Mouse (Mus musculus) c-Kit-positive CD71-negative TER-119-negative erythroid progenitor cells, embryonic 14.5 days (primary cell): ENCODE measurements around the gene Sobp.

ENCODE experiments used
- DNase-seq: peaks from one replicate; pipeline ENCODE4 v3.0.0-alpha.2; 2013; ENCODE audit warnings: low read depth

Gene Sobp

DNA sequence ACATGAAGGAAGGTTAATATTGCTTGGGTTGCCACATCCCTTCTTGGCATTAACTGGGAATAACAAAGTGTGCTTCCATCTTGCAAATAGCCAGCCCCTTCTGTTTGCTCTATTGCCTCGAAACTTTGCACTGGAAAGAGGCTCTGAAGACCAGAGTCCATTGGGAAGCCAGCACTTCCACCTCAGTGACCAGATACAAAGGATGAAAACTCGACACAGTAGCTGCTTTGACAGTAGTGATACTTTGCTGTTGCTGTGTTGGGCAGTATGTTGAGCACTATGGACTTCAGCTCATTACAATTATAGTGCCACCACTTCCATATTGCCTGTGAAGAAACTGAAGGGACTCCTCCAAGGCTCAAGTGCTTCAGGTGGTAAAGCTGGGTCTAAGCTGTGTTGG, 86.9 kb downstream of the Sobp start:
- DNase-seq: no peak

DNA sequence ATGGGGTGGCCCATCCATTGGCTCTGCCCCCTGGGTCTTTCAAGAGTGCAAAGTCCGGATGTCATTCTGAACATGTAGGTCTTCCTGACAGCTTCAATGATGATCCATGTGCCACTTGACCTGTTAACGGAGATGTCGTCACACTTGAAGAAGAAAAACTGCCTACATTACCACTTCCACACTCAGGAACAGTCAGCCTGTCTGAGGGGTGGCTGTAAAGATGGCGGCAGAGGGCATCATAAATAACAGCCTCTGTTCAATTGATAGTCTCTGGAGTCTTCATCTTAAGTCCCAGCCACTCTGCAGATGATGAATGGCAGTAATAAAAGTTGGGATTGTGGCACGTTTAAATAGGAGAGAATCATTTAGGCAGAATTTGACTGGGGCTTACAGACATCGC, 87.4 kb downstream of the Sobp start:
- no peak for DNase-seq

DNA sequence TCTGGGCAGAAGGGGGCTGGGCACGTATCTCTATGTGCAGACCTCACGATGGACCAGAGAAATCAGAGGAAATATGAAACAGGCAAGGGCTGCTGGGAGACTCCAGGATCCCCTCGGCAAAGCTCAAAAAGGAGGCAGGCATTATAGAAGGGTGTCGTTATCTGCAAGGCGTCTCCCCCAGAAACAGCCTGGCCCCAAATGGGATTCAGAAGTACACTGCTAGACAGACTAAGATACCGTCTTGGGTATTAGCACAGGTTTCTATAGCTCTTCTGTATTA, 90.3 kb downstream of the Sobp start:
- no peak for DNase-seq

DNA sequence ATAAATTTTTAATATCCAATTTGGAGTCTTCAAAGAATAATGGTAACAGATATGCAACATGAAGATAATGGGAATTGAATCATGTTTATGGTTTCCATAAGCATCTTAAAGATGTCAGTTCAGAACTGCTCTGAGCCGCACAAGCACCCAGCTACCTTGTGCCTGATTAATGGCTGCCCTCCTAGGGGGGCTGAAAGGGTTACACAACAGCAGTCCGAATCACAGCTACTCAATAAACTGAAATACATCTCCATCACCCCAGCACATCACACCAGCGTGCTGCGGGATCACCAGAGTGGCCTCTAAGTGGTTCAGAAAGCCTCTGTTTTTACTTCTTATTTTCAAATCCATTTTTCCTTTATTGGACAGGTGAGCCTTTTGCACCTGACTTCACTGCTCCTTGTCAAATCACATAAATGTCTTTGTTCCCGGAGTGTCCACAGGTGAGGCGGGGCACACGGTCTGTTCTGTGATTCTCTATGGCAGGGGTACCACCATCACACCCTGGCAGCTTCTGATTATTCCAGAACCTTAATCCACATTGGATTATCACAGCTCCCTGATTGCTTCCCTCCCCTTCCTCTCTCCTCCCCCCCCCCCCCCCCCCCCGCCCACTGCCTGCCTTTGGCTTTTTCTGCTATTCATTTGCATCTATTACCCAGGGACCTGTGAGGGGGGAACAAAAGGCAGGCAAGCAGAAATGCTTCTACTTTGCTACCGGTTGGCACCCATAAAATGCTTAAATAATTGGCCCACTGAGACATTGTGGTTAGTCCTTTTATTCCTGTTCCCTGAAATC, 90.8 kb downstream of the Sobp start:
- DNase-seq: no peak

DNA sequence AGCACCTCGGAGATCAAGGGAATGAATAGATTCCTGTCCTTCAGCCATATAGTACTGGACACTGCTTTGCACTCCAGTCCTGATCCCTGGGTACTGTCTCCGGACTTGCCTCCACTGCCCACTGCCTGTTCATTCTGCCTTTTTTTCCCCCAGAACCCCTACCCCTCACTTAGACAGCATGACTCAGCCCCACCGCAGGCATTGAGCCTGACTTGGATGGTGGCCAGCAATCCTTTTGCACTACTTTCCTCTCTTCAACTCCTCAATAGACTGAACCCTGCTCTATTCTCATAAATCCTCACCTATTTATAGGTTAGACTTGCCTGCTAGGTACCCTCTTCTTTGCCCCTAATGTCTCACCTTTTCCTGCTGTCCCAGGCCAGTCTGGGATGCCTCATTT, 93.0 kb downstream of the Sobp start:
- DNase-seq: no peak

DNA sequence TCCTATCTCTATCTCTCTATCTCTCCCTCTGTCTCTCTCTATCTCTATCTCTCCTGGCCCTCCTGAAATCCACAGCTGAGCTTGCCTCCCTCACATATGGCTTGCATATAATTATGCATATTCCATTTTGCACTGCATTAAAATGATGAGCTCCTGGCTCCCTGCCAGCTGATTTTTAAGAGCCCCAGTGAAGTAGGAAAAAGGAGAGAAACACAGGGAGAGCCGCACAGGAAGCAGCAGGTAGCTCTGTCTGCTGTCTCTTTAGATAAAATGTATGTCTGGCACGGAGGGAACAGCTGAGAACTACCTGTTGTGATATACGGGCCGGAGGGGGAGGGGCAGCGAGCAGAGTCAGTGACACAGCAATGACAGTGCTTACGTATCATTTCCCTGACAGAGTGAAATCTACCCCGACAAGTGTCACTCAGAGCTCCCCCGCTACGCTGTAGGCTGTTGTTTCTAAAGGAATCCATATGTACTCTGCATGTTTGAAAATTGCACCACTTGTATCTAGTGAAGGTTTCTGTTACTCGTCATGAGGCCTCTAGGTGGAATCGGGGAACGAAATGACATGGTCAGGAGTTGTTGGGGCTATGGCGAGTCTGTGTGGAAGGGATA, 98.7 kb downstream of the Sobp start:
- no peak for DNase-seq

DNA sequence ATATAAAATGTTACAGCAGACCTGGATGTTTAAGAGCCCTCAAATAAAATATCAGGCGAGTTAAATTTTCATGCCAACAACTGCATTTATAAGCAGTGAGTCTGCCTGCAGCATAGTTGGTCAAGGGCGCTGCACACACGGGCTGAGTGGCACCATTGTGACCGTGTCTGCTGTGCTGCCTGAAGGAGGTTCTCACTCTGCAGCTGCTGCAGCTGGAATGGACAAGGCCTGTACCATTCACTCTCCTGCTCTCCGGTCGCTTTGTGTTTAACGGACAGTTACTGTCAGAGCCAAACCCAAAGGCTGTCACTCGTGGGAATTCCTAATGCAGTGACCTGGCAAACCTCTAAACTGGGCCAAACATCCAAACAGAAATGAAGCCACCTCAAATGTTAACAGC, 101.0 kb downstream of the Sobp start:
- no peak for DNase-seq

DNA sequence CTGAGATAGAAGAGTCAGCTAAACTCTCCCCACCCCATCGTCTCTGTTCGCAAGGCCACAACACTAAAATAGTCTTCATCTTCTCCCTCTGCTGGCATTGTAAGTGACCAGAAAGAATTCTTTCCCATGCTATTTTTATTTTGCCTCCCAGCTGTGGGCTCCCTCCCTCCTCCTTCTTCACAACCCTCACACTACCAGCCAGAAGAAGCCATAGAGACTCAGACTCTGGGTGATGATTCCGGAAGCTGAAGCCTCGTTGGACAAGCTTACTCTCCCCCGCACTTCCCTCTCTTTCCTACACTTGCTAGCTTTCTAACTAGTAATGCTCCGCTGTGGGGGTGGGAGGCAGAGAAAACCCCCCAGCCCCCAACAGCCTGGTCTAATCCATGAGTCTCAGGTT, 103.4 kb downstream of the Sobp start:
- no peak for DNase-seq

DNA sequence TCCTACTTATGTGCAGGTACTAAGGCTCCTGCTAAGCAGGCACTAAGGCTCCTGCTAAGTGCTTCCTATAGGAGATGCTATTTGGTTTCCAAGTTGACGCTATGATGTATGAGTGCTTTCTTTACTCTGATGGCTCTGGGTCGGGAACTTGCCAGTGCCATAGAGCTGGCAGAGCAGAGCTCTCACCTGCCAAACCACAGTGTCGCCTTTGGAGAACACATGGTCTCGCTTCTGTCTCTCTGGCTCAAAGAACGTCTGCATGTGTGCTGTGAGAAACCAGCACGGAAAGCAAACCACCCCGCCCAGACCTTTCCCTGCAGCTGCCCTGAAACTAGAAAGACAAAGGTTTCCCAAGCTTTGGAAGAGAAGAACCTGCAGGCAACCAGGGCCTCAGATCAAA, 109.0 kb downstream of the Sobp start:
- DNase-seq: no peak

DNA sequence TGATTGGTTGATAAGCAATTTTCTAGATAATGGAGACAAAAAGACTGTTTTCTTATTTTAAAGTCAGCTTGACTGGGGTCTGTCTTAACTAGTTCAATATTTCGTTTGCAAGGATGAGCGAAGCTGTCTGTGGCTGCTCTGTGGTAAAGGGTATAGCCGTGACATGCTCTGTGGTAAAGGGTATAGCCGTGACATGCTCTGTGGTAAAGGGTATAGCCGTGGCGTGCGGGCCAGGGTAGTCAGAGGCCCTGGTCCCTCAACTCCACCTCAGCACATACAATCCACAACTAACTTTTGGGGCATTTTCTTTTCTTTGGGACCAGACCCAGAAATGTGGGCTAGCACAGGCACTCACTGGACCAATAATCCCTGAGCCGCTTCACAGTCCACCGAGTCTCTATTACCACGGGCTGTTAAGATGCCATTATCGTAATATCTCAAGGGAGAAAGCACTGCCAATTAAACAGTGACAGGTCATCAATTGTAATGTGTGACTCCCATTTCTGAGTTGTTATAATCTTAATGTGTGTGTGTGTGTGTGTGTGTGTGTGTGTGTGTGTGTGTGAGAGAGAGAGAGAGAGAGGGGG, 112.7 kb downstream of the Sobp start:
- DNase-seq: no peak

DNA sequence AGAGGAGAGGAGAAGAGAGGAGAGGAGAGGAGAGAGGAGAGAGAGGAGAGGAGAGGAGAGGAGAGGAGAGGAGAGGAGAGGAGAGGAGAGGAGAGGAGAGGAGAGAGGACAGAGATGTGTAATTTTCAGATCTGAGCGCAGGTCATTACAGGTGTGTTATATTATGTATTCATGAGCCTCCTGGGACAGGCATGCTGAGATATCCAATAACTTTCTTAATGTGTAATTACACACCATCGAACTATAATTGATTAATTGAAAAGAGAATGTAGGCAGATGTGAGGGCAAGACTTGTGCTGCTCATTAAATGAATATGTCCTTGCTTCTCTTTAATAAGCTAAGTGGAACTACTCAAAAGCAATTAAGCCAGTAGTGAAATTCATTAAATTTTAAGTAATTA, 118.9 kb downstream of the Sobp start:
- no peak for DNase-seq

DNA sequence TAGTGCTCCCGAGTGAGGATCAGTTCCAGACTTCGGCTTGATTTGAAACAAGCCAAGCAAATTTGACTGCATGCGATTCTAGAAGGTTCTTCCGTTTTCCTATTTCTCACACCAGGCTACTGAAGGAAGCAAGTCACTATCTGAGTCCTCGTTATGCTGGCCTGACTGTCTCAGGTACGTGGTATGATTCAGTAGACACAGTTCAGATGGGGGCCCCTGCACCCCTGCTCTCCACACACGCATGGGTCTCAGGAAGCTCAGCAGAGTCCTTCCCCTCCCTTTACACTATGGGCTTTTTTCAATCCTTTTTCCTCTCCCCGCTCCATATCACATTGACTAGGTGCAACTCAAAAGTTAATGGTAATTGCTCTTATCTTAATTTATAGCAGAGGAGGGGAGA, 119.6 kb downstream of the Sobp start:
- DNase-seq: no peak

DNA sequence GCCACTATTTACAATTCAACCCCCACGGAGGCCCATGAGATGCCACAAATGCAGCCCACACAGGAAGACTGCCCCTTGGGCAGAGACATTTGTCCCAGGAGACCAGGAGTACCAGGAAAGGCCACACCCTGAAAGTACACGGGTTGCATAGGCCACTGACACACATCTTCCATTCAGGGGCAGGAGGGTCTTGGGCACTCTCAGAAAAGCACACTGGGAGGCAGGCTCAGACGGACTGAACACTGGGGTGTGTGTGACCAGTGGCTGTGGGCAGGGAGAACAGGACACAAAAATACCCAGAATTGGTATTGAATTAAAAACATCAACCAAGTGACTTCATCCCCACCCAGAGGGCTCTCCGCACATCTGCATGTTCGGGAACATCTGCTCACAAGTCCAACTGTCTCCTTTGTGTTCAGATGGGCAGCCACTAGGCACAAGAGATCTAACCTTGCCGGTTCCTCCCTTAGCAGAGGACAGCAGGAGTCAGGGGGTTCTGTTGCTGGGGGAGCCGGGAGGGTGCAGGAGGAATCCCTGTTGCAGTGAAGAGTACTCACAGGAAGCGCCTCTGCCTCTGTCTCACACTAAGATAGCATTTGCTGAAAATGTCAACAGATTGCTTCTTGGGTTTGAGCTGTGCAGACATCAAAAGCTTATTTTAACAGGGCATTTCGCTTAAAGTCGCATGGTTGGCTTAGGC, 120.3 kb downstream of the Sobp start:
- DNase-seq: no peak

DNA sequence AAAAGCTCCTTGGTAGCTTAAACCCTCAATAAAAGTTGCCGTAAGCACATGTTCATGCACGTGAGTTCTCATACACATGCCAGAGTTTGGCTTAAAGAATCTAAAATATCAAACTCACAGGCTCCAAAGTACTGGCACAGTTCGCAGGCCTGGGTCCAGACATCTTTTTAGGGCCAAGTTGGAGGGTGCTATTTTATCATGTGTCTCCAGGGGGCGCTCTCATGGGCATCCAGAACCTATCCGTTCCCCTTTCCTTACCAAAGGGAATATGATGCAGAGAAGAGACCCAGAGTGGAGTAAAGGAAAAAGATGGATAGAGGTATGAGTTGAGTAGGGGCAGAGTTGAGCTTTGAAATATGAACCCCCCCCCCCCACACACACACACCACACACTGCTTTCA, 121.9 kb downstream of the Sobp start:
- DNase-seq: no peak

DNA sequence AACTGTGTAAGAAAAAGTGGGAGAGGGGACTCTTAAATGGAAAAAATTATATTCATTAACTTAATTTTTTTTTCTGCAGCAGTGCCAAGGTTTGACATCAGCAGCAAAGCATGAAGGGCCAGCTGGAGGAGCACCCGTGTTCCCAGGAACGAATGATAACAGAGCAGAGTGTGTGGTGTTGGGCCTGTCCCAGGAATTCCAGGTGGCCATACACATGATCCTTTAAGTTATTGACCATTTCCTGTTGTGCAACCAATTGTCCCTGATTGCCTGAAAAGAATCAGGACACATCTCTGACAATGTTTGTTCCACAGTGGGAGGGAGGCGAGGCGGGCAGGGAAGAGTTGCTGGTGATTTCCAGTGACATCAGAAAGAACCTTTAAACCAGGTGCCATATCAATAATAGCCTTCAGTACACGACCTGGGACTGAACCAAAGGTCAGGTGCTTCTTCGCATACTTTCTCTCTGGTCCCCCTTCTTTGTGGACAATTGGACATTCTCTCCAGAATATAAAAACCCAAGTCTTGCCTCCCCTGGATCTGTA, 126.5 kb downstream of the Sobp start:
- no peak for DNase-seq

DNA sequence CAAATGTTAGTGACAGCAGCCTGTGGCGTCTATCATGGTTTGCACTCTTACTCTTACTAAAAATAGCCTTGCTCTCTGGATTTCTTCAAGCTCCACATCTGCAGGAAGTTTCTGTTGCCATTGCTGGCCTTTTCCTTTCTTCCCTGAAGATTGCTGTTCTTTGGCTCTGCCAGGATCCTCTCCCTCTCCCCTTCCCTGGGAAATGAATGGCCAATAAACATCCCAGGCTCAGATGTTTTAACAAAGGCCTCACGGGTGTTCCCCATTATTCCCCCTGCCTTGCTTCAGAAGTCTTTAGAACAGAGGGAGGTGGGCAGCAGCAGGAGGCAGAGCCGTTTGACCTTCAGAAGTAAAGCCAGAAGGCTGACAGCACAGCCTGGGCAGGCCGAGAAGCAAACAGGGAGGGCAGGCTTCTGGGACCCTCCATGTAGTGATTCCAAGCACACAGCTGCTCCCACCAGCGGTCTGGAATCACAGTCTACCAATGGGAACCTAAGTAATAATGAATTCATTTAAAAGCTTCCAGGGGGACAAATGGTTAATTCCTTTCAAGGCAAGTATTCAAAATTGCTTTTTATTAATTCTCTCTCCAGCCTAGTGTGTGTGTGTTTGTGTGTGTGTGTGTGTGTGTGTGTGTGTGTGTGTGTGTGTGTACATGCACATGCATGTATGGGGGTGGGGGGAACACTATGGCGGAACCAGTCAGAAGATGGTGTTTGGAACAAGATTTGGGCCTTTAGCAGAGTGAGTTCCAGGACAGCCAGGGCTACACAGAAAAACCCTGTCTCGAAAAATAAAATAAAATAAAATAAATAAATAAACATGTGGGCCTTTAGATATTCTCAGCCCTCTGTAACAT, 130.8 kb downstream of the Sobp start:
- no peak for DNase-seq

DNA sequence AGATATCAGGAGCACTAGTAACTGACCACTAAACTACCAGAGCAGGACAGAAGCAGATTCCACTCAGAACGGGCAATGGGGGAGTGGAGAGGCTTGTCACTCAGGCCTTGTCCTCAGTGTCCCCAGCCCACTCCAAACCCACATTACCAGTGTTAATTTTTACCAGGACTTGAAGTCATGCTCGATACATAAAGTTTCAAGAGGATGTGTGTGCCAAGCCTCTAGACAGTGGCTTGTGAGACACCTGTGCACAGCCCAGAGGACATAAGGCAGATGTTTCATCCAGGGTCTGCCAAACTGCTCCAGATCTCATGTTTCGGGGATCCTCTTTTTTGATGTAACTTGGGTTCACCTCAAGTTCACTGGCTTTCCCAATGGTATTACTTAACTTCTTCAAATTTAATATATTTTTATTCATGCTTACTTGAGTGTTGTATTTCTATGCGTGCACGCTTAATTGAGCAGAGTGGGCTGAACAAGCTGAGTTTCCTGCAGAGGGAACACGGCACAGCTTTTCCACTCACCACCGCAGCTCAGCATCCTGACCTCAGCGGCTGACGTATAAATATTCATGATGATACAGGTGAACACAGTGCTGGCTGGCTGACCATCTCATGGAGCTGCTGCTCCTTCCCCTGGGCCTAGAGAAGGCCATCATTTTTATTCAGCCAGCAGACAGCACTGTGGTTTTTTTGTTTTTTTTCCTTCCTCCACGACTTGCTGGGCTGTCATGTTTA, 131.6 kb downstream of the Sobp start:
- DNase-seq: no peak

DNA sequence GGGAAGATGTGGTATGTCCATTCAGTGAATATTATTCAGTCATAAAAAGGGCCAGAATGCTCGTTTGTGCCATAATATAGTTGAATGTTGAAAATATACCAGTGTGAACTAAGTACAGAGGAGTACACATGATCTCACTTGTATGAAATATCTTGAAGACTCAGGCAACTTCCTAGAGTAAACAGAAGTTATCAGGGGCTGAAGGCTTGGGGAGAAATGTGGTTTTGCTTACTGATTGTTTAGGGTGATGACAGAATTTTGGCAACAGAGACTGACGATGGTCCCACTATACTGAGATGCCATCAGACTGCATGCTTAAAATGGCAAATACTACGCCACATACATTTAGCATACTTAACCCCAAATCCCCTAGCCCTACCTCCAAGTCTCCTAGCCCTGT, 132.5 kb downstream of the Sobp start:
- DNase-seq: no peak

DNA sequence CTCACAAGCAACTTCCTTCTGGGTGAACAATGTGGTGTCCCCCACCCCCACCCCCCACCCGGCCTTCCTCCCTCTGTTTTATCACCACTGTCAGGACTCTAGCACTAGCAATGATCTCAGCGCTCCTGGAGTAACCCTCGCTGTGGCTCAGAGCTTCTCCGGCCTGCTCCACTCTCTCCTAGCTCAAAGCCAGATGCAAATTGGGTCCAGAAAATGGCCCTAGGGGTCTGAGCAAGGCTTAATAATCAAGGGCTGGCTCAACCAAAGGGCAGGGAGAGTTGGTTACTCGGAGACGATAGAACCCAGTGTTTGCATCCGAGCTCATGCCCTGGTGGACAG, 136.9 kb downstream of the Sobp start:
- no peak for DNase-seq

DNA sequence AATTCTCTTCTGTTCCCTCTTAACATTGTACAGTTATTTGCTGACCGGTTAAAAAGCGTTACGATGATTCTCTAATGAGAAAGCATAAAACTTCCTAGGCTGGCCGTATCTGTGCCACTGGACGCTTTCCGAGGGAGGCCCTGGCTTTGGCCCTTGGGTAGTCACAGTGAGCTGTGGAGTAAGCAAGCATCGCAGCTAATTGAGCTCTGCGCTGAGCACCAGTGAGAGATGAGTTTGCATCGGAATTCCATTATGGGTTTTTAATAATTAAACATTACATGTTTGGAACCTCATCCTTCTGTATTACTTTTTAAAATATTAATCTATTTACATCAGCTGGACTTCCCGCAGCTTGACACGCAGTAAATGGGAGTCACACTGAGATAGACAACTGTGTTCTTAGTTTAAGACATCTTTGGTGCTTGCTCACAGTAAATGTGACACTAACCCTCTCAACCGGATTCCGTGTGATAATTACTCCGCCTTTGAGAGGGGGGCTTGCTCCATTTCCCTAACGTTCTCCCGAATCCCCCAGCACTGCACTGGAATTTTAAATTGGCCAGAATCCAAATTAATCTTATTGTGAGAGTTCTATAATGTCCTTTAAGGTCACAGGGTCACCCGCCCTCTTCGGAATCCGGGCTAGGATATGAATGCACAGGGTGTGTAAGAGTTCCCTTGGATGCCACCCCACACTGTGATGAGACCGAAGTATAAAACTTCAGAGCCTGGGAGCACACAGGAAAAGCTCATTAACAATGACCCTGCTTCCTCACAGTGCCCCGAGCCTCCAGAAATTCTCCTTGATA, 137.5 kb downstream of the Sobp start:
- no peak for DNase-seq

DNA sequence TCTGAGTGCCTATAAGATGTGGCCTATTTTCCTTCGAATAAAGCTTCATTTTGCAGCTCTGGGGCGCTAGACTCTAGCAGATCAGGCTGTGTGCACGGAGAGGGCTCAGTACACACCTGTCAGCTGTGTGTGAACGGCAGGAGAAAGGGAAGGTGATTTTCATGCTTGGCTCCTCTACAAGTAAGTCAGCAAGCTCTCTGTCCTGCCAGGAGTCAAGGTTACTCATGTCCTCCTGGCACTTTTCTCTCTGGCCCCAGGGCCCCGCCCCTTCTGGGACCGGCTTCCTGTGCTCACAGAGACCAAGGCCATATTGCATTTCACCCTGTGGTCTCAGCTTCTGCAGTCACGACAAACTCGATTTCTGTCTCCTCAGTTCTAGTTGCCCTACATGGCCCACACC, 138.8 kb downstream of the Sobp start:
- no peak for DNase-seq
